Mouse (Mus musculus) midbrain, embryonic 11.5 days (tissue): ENCODE measurements around the gene Sprr2b. TPM values are rescaled to one million over a fixed set of nuclear protein-coding genes. Genes with fewer than 3 reads are reported as not detected.
"Not testable (repeated sequence)": the region's sequence is repeated elsewhere in the genome, so short reads cannot be mapped to it uniquely, and the experiment has no call there.

ENCODE experiments used
- ATAC-seq: fragments of 200-750 bp; cut with Nextera tagmentation; 2 replicates; pipeline ENCODE4 v1.8.0; 2017; ENCODE audit warnings: moderate TSS enrichment, moderate library complexity; ENCODE audit not compliant: low FRiP score
- DNase-seq: peaks from one replicate; pipeline ENCODE4 v3.0.0; 2015; ENCODE audit warnings: low spot score; ENCODE audit errors: missing footprints
- H3K27ac ChIP-seq: fragments of 300-500 bp; sonication (generic); 2 replicates; pipeline ENCODE4 v1.5.1; 2014; ENCODE audit warnings: low read depth, low read length
- H3K27me3 ChIP-seq: fragments of 300-500 bp; sonication (generic); 2 replicates; pipeline ENCODE4 v1.6.1; 2014; ENCODE audit warnings: mild to moderate bottlenecking, low read length, moderate library complexity, mixed read lengths; ENCODE audit not compliant: control insufficient read depth, insufficient read depth
- H3K36me3 ChIP-seq: fragments of 300-500 bp; sonication (generic); 2 replicates; pipeline ENCODE4 v1.6.1; 2014; ENCODE audit warnings: mild to moderate bottlenecking, low read length, moderate library complexity, mixed read lengths; ENCODE audit not compliant: control insufficient read depth, insufficient read depth
- H3K4me1 ChIP-seq: fragments of 300-500 bp; sonication (generic); 2 replicates; pipeline ENCODE4 v1.6.1; 2014; ENCODE audit warnings: low read length; ENCODE audit not compliant: control insufficient read depth, insufficient read depth
- H3K4me2 ChIP-seq: fragments of 300-500 bp; sonication (generic); 2 replicates; pipeline ENCODE4 v1.6.1; 2014; ENCODE audit warnings: mild to moderate bottlenecking, moderate library complexity
- H3K4me3 ChIP-seq: fragments of 300-500 bp; sonication (generic); 2 replicates; pipeline ENCODE4 v1.5.1; 2014; ENCODE audit warnings: low read depth, low read length
- H3K9ac ChIP-seq: fragments of 300-500 bp; sonication (generic); 2 replicates; pipeline ENCODE4 v1.6.1; 2014; ENCODE audit warnings: low read length
- H3K9me3 ChIP-seq: fragments of 300-500 bp; sonication (generic); 2 replicates; pipeline ENCODE4 v1.6.1; 2016; ENCODE audit warnings: low read length; ENCODE audit not compliant: control insufficient read depth
- WGBS: fragments of 180-500 bp; shearing (Covaris S2); extraction: QIAGEN DNeasy Blood & Tissue Kit; methylation state at CpG from one replicate; pipeline ENCODE4 v1.1.7; 2014; 5-methylcytosine and 5-hydroxymethylcytosine counted together
- polyA plus RNA-seq: library from polyadenylated mRNA; unstranded; fragments of >200 nt; fragmentation: Nextera tagmentation; extraction: Ambion mirVana; gene quantifications from 2 replicates; pipeline ENCODE4 v1.2.1, GENCODE M21; 2014

The Sprr2b gene
- not detected in 2 replicates for polyA plus RNA-seq

DNA sequence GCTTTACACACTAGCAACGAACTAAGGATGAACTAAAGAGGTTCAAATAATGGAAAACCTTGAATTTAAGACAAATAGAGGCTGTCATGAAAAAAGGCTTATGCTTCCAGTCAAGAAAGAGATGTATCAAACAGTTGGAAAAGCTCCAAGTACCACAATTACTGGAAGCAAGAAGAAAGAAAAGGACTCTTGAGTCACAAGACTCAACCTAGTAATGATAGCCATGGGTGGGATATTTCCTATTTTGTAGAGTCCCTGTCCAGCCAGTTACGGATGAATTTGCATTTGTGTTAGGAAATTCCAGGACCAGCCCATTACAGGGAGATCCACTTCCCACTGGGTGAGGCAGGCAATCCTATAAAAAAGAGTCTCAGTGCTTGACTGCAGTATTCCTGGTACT is at the start of gene Sprr2b:
Sprr2b (plus strand) TSS at position 301 of the 400 bp plus-strand sequence.
- Histone ChIP-seq H3K4me2 (no peak within 1 kb of the TSS), H3K36me3 (no peaks in the 10 kb centered on the region), H3K4me1 (no peaks in the 10 kb centered on the region), H3K9me3 (no peaks in the 10 kb centered on the region), H3K9ac (no peak within 1 kb of the TSS), H3K4me3 (no peak within 1 kb of the TSS), H3K27ac (no peak within 1 kb of the TSS), H3K27me3 (no peaks in the 10 kb centered on the region)
- no peak for DNase-seq
- ATAC-seq: no peak
- WGBS: 77% methylated on average over 2 of the region's 2 CpGs

DNA sequence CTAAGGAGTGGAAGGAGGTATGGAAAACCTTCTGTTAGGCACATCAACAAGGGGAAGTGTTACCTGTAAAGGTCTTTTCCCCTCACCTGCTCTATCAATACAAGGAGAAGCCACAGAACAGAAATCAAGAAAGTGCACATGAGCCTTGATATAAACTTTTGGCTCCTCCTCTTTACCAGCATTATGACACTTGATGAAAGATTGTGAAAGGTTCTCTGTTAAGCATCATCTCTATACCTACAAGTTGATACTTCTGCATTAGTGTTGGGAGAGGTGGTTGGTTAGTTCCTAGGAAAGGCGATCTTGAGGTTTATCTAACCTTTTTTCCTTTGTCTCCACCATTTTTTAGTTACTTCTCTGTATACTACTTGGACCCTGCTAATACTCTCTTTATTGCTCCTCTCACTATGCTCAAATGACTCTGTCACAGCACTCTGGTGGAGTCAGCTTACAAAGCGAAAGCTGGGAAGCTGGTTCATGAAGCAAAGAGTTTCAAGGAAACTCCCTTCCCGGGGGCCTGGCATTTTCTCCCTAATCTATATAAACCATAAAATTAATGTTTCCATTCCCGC is 44.9 kb upstream of the Sprr2b start:
- not testable (repeated sequence) for H3K27ac ChIP-seq, H3K9me3 ChIP-seq, H3K4me1 ChIP-seq, DNase-seq, H3K9ac ChIP-seq, H3K36me3 ChIP-seq, H3K4me2 ChIP-seq, H3K27me3 ChIP-seq, H3K4me3 ChIP-seq
- peak; percentile 27; the same call in 1 of the 2 replicates for ATAC-seq
- no CpG with 5 or more reads among the region's 4 CpGs for WGBS

DNA sequence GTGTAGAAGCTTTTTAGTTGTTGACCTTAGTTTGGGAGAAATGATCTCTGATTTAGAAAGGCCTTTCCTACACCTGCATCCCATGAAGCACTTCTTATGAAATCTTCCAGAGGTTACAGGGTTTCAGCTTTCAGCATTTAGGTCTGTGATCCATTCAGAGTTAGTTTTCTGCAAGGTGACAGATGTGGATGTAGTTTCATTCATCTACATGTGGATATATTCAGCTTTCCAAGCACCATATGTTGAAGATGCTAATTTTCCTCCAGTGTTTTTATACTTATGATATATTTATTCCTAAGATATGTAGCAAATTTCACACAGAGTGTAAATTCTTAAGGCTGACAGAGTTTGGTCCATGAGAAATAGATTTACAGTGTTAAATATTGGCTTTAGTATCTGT is 42.9 kb upstream of the Sprr2b start:
- not testable (repeated sequence) for H3K27ac ChIP-seq, H3K27me3 ChIP-seq, ATAC-seq, H3K9me3 ChIP-seq, H3K4me3 ChIP-seq, H3K9ac ChIP-seq, H3K36me3 ChIP-seq, H3K4me2 ChIP-seq, DNase-seq, H3K4me1 ChIP-seq

DNA sequence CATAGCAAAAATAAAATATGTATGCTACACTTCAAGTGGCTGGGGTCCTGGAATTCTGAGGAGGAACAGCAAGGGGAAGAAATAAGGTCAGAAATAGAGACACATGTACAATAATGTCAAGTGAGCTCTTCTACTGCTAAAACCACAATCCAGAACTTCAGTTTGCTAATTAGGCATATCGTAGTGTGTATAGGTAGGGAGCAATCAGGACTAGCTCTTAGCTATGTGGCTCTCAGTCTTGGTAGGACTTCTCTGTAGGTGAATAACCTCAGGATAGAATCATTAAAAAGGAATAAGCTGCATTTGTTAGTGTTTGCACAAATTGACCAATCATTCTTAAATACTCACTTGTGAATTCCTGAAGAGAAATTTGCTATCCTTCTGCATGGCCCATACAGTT is 42.4 kb upstream of the Sprr2b start:
- not testable (repeated sequence) for H3K27ac ChIP-seq, H3K4me1 ChIP-seq
- no CpG with 5 or more reads among the region's 1 CpGs for WGBS

DNA sequence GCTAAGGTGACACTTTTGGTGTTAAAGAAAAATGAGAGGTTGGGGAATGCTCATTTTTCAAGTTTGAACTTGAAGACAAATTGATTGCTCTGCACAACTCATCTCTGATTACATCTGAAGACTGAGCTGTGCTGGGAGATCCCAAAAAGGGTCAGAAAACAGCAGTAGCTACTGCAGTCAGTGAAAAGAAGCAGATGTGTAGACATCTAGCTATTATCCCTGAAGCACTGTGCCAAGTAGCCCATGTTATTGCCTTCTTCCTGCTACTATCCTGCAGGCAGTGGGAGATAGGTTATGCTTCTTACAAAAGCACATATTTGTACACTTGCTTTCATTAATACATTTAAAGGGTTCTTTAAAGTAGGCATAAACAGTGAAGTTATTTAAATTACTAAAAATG is 36.8 kb upstream of the Sprr2b start:
- H3K4me1 ChIP-seq, H3K36me3 ChIP-seq, ATAC-seq, H3K4me2 ChIP-seq, H3K27ac ChIP-seq, H3K27me3 ChIP-seq, H3K4me3 ChIP-seq, H3K9me3 ChIP-seq, DNase-seq, H3K9ac ChIP-seq: not testable (repeated sequence)

More for the DNA sequence above, 42.4 kb upstream of the Sprr2b start:
- not testable (repeated sequence) for DNase-seq, H3K4me2 ChIP-seq, H3K27me3 ChIP-seq, H3K9me3 ChIP-seq, ATAC-seq, H3K36me3 ChIP-seq, H3K9ac ChIP-seq, H3K4me3 ChIP-seq

DNA sequence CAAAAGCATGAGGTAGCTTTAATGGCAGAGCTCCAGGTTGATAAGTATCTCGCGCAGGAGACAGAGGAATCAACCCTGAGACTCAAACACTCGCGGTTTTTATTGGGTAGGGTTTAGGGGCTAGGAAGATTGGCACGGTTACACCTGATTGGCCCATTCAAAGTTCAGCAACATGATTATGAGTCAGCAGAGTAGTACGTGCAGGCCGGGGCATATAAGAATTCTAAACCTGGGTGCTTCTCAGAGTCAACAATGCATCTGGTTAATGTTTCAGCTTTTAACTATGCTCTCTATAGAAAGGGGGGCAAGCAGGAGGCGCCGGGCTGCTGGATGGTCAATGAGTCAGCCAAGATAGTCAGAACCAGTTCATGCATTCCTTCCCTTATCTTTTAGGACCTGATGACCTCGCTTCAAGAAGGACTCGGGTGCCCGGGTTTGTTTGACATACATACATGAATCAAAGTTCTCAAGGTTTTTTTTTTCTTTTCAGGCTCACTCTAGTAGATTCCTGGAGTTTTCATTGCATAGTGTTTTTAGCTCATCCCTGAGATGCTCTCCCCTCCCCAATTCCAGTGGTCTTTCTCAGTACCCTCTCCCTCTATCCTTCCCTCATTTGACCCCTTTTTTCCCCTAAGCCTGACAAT is 35.3 kb upstream of the Sprr2b start:
- H3K9ac ChIP-seq, H3K4me2 ChIP-seq, ATAC-seq, H3K4me1 ChIP-seq, H3K9me3 ChIP-seq, H3K36me3 ChIP-seq, H3K4me3 ChIP-seq, DNase-seq, H3K27ac ChIP-seq, H3K27me3 ChIP-seq: not testable (repeated sequence)
- WGBS: 96% methylated on average over 5 of the region's 12 CpGs

DNA sequence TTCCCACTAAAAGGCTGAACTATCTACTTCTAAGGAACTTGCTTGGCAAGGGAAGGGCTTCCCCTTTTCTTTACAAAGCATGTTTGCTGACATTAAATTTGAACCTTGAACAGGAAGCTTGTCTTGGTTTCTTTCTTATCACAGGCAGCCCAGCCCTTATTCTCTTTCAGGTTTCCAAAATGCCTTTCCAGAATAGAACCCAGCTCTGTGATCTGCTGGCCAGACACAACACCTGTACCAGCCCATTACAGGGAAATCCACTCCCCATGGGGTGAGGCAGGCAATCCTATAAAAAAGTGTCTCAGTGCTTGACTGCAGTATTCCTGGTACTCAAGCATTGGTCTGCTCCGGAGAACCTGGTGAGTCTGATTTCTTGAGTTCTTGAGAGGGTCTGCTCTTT is 31.3 kb upstream of the Sprr2b start, which contains the start of gene Sprr2a3:
Sprr2a3 (plus strand) TSS at position 317 of the 400 bp plus-strand sequence.
- not testable (repeated sequence) for DNase-seq, H3K4me1 ChIP-seq, ATAC-seq, H3K4me3 ChIP-seq, H3K9ac ChIP-seq, H3K9me3 ChIP-seq, H3K27ac ChIP-seq, H3K27me3 ChIP-seq, H3K4me2 ChIP-seq, H3K36me3 ChIP-seq
- 92% methylated on average over 1 of the region's 1 CpGs for WGBS

DNA sequence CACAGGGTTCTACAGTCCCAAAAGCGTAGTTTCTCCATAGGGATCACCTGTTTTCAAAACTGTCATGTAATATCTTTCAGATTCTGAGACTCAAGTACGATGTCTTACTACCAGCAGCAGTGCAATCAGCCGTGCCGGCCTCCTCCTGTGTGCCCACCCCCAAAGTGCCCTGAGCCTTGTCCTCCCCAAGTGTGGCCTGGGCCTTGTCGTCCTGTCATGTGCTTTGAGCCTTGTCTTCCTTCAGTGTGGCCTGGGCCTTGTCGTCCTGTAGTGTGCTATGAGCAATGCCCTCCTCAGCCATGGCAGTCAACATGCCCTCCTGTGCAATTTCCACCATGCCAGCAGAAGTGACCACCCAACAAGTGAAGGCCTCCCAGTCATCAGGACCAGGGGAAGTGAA is 27.9 kb upstream of the Sprr2b start:
- not testable (repeated sequence) for ATAC-seq, DNase-seq, H3K27ac ChIP-seq, H3K4me3 ChIP-seq, H3K36me3 ChIP-seq, H3K4me2 ChIP-seq, H3K27me3 ChIP-seq, H3K4me1 ChIP-seq, H3K9ac ChIP-seq, H3K9me3 ChIP-seq
- WGBS: 78% methylated on average over 3 of the region's 6 CpGs

DNA sequence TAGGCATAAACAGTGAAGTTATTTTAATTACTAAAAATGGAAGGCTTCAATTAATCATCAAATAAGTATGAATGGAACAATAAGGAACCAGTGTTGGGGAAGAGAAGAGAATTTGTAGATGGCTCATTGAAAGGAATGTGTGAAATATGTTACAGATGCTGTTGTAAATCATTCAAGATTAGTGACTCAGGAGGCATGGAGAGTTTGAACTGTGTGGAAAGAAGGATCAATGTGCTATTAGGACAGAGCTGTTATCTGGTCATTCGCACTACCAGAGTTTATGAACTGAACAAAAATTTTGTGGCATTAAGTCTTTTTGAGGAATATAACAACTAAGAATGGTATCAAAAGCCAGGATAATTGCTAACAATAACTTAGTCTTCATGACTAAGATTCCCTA is 9.0 kb upstream of the Sprr2b start:
- no peak overlapping the region for H3K4me3 ChIP-seq
- no peak overlapping the region for H3K4me2 ChIP-seq
- ATAC-seq: no peak
- no peaks in the 10 kb centered on the region for H3K36me3 ChIP-seq
- DNase-seq: no peak
- no peaks in the 10 kb centered on the region for H3K9me3 ChIP-seq
- no peak overlapping the region for H3K9ac ChIP-seq
- no peak overlapping the region for H3K27ac ChIP-seq
- WGBS: 95% methylated on average over 1 of the region's 1 CpGs
- no peaks in the 10 kb centered on the region for H3K27me3 ChIP-seq
- H3K4me1 ChIP-seq: no peaks in the 10 kb centered on the region
